In the genomic region with DNA sequence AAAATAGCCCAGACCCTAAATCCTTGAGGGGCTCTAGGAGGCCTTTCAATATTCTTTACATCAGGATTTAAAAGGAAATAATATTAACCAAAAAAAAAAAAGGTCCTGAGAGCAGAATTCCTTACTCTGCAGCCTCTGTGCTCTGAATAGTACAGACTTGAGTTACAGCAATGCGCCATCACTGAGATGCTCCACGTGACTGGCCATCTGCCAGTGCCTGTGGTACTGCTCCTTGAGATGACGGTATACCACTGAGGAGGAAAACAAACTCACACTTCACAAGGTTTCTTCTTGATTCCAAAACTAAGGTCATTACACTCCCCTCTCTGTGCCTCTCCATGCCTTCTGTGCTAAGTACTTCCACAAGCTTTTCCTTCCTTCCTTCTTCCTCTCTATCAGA, we compare ENCODE assay signal across 10 mouse cellular contexts.
"Had no signal": no experiment of that assay in that cellular context is flagged by ENCODE, and none has a peak within 500 bp of the region (broad histone marks: within the 10 kb centered on the region; RNA-seq: fewer than 3 reads in every experiment).

No protein-coding gene starts in this region.

- H3K4me3 ChIP-seq: layer of hippocampus, adult 2 months; liver, embryonic 15.5 days; lung, embryonic 15.5 days; midbrain, embryonic 13.5 days had no signal

- DNase-seq: kidney, adult 18-20 months; kidney, postnatal 10 days; kidney, postnatal 4 days; right cerebral cortex, adult 18-20 months; right cerebral cortex, postnatal 25 days had no signal

- H3K4me2 ChIP-seq: liver, embryonic 15.5 days; lung, embryonic 15.5 days; midbrain, embryonic 13.5 days had no signal

- H3K27ac ChIP-seq: layer of hippocampus, adult 2 months; liver, embryonic 15.5 days; lung, embryonic 15.5 days; midbrain, embryonic 13.5 days; stomach, postnatal 0 days had no signal

- H3K27me3 ChIP-seq: liver, embryonic 15.5 days; lung, embryonic 15.5 days; midbrain, embryonic 13.5 days had no signal

- H3K36me3 ChIP-seq: liver, embryonic 15.5 days; lung, embryonic 15.5 days; midbrain, embryonic 13.5 days had no signal

- ATAC-seq: midbrain, embryonic 13.5 days had no signal

- H3K4me1 ChIP-seq: liver, embryonic 15.5 days; lung, embryonic 15.5 days had no signal

- H3K9me3 ChIP-seq: liver, embryonic 15.5 days; lung, embryonic 15.5 days; midbrain, embryonic 13.5 days had no signal

- H3K9ac ChIP-seq: liver, embryonic 15.5 days; lung, embryonic 15.5 days; midbrain, embryonic 13.5 days had no signal
